Comparison of ENCODE assay signal across 13 mouse cellular contexts in genomic region chr15:77806565-77807263, GRCm38 (mm10). TPM values are rescaled to one million over a fixed set of nuclear protein-coding genes. Genes with fewer than 3 reads are reported as not detected.
DNase-seq lines count a peak whose midpoint lies in the region; ATAC-seq and TF ChIP-seq lines count a peak whose summit lies in the region.
"Had no signal": no experiment of that assay in that cellular context is flagged by ENCODE, and none has a peak within 500 bp of the region (broad histone marks: within the 10 kb centered on the region; RNA-seq: fewer than 3 reads in every experiment).

No protein-coding gene starts in this region.

- no peak overlapping the region for H3K4me3 ChIP-seq in heart, embryonic 11.5 days (ENCODE audit: low read depth, low read length)
- no peak overlapping the region for H3K4me3 ChIP-seq in thymus, adult 2 months (ENCODE audit: control insufficient read depth, insufficient read depth, low read length)
- no peak overlapping the region for H3K4me3 ChIP-seq in heart, postnatal 0 days (ENCODE audit: low read depth, low read length)
- H3K4me3 ChIP-seq in hindbrain, embryonic 12.5 days = no peak overlapping the region
- H3K4me3 ChIP-seq: midbrain, embryonic 13.5 days had no signal

- TF ChIP-seq EP300 in heart, postnatal 0 days (IDR thresholded peaks at IDR 0.05; ENCODE audit: low read depth) = no peak

- intact Hi-C loops in heart, postnatal 25 days (cut with DNase I) = no loop called here

- H3K4me1 ChIP-seq in heart, embryonic 11.5 days (ENCODE audit: control insufficient read depth, insufficient read depth, low read length) = peaks cover 62% of the 10 kb centered on the region
- peaks cover 76% of the 10 kb centered on the region for H3K4me1 ChIP-seq in thymus, adult 2 months (replicated peaks; ENCODE audit: control insufficient read depth, insufficient read depth, low read length)
- peaks cover 71% of the 10 kb centered on the region for H3K4me1 ChIP-seq in heart, postnatal 0 days (ENCODE audit: control insufficient read depth, insufficient read depth)
- peaks cover 17% of the 10 kb centered on the region for H3K4me1 ChIP-seq in hindbrain, embryonic 12.5 days

- WGBS in heart, embryonic 11.5 days (ENCODE audit: insufficient replicate concordance) = 60% methylated on average over 13 of the region's 13 CpGs
- 74% methylated on average over 13 of the region's 13 CpGs for WGBS in thymus, adult 2 months
- WGBS in heart, postnatal 0 days = 33% methylated on average over 13 of the region's 13 CpGs
- WGBS in hindbrain, embryonic 12.5 days = 88% methylated on average over 13 of the region's 13 CpGs

- TF ChIP-seq CTCF in thymus, adult 2 months (IDR thresholded peaks at IDR 0.05; ENCODE audit: borderline replicate concordance, control insufficient read depth, extremely low read depth, insufficient read depth, low read length, poor library complexity) = no peak
- no peak for TF ChIP-seq CTCF in heart, postnatal 0 days (IDR thresholded peaks at IDR 0.05; ENCODE audit: low read depth)

- no peak overlapping the region for H3K4me2 ChIP-seq in heart, embryonic 11.5 days
- H3K4me2 ChIP-seq in heart, postnatal 0 days (ENCODE audit: low read depth, low read length) = no peak overlapping the region
- H3K4me2 ChIP-seq in hindbrain, embryonic 12.5 days (replicated peaks) = no peak overlapping the region
- H3K4me2 ChIP-seq: hindbrain, embryonic 14.5 days; midbrain, embryonic 13.5 days had no signal

- no peaks in the 10 kb centered on the region for H3K9me3 ChIP-seq in heart, embryonic 11.5 days (replicated peaks; ENCODE audit: control insufficient read depth, low read length)
- H3K9me3 ChIP-seq in heart, postnatal 0 days (replicated peaks; ENCODE audit: control insufficient read depth, low read length) = no peaks in the 10 kb centered on the region
- H3K9me3 ChIP-seq in hindbrain, embryonic 12.5 days (replicated peaks) = no peaks in the 10 kb centered on the region
- H3K9me3 ChIP-seq: midbrain, embryonic 13.5 days had no signal

- no peak overlapping the region; the same call in 1 of the 2 replicates for H3K9ac ChIP-seq in heart, embryonic 11.5 days (ENCODE audit: low read depth, low read length)
- H3K9ac ChIP-seq in heart, postnatal 0 days (replicated peaks; ENCODE audit: low read depth, low read length) = no peak overlapping the region
- no peak overlapping the region for H3K9ac ChIP-seq in hindbrain, embryonic 12.5 days
- H3K9ac ChIP-seq: hindbrain, embryonic 14.5 days; liver, postnatal 0 days; midbrain, embryonic 13.5 days had no signal

- peaks cover 26% of the 10 kb centered on the region for H3K36me3 ChIP-seq in heart, embryonic 11.5 days (ENCODE audit: control insufficient read depth, insufficient read depth, low read length)
- peaks cover 50% of the 10 kb centered on the region for H3K36me3 ChIP-seq in thymus, adult 2 months (ENCODE audit: control insufficient read depth, insufficient read depth, low read length)
- peaks cover 61% of the 10 kb centered on the region for H3K36me3 ChIP-seq in heart, postnatal 0 days (replicated peaks; ENCODE audit: control insufficient read depth, insufficient read depth, low read length)
- H3K36me3 ChIP-seq in hindbrain, embryonic 12.5 days = peaks cover 26% of the 10 kb centered on the region

- no peak for ATAC-seq in heart, embryonic 11.5 days (replicated peaks; ENCODE audit: insufficient number of reproducible peaks, low FRiP score, low TSS enrichment)
- ATAC-seq in heart, postnatal 0 days (ENCODE audit: insufficient read depth, low read depth) = no peak
- ATAC-seq in hindbrain, embryonic 12.5 days (ENCODE audit: low FRiP score) = no peak
- ATAC-seq in monocyte, adult 5-6 weeks (replicated peaks; ENCODE audit: insufficient number of reproducible peaks, low FRiP score, low TSS enrichment, poor library complexity, severe bottlenecking) = no peak
- ATAC-seq: liver, postnatal 0 days; midbrain, embryonic 13.5 days had no signal

- H3K27me3 ChIP-seq in heart, embryonic 11.5 days (ENCODE audit: control insufficient read depth, insufficient read depth, low read length) = no peaks in the 10 kb centered on the region
- H3K27me3 ChIP-seq in thymus, adult 2 months (ENCODE audit: control insufficient read depth, insufficient read depth, low read length) = no peaks in the 10 kb centered on the region
- no peaks in the 10 kb centered on the region for H3K27me3 ChIP-seq in heart, postnatal 0 days (ENCODE audit: control insufficient read depth, insufficient read depth, low read length)
- H3K27me3 ChIP-seq in hindbrain, embryonic 12.5 days = no peaks in the 10 kb centered on the region
- H3K27me3 ChIP-seq: midbrain, embryonic 13.5 days had no signal

- no peak for TF ChIP-seq POLR2A in thymus, adult 2 months (IDR thresholded peaks at IDR 0.05; ENCODE audit: control insufficient read depth, extremely low read depth, insufficient read depth, low read length, poor library complexity)

- DNase-seq in heart, postnatal 25 days (ENCODE audit: low spot score) = no peak
- no peak for DNase-seq in thymus, adult 2 months
- no peak for DNase-seq in thymus, postnatal 25 days
- DNase-seq in heart, postnatal 0 days (ENCODE audit: low spot score) = no peak
- no peak for DNase-seq in kidney, postnatal 10 days
- DNase-seq: cerebellum, postnatal 25 days; liver, postnatal 0 days; spleen, adult 18-20 months had no signal

- peak overlapping the region; percentile 70 for H3K27ac ChIP-seq in heart, embryonic 11.5 days (ENCODE audit: low read depth, low read length)
- peak overlapping the region; percentile 92 for H3K27ac ChIP-seq in thymus, adult 2 months (ENCODE audit: control insufficient read depth, insufficient read depth, low read length)
- peak overlapping the region; percentile 69 for H3K27ac ChIP-seq in heart, postnatal 0 days (ENCODE audit: low read depth)
- H3K27ac ChIP-seq in hindbrain, embryonic 12.5 days = no peak overlapping the region
- H3K27ac ChIP-seq: hindbrain, embryonic 14.5 days; midbrain, embryonic 13.5 days had no signal

RNA-seq across cellular contexts. Expression of gene Myh9, which starts 35.3 kb away (rescaled TPM):
- polyA plus RNA-seq in heart, embryonic 11.5 days (2014; fragmentation: Nextera tagmentation; extraction: Ambion mirVana) = 30.4 and 31.8 TPM in 2 replicates
- total RNA-seq in heart, postnatal 25 days (2021) = 100 to 1,000 TPM; 122 to 124 TPM
- polyA plus RNA-seq in thymus, adult 2 months (2012; rRNA removed) = 167 and 193 TPM in 2 replicates
- 62.0 and 63.6 TPM in 2 replicates for total RNA-seq in heart, postnatal 0 days (2014; rRNA removed; ENCODE audit: low replicate concordance)
- 15.7 and 17.5 TPM in 2 replicates for polyA plus RNA-seq in heart, postnatal 0 days (2015; fragmentation: Nextera tagmentation; extraction: Ambion mirVana)
- 32.0 and 33.5 TPM in 2 replicates for polyA plus RNA-seq in hindbrain, embryonic 12.5 days (2016; fragmentation: Nextera tagmentation; extraction: Ambion mirVana)
- total RNA-seq in monocyte, adult 5-6 weeks (2017) = 908 to 1,221 TPM (median 925 TPM) in 3 replicates

RNA-seq across cellular contexts. Expression of gene Apol8, which starts 49.9 kb away (rescaled TPM):
- polyA plus RNA-seq in heart, embryonic 11.5 days (2014; fragmentation: Nextera tagmentation; extraction: Ambion mirVana) = 0.67 and 0.89 TPM in 2 replicates
- total RNA-seq in heart, postnatal 25 days (2021) = not detected
- polyA plus RNA-seq in thymus, adult 2 months (2012; rRNA removed) = 0.08 and 0.11 TPM in 2 replicates
- total RNA-seq in heart, postnatal 0 days (2014; rRNA removed; ENCODE audit: low replicate concordance) = 0.46 TPM in 1 of 2 replicates, not detected in the other
- 0.04 TPM in 1 of 2 replicates, not detected in the other for polyA plus RNA-seq in heart, postnatal 0 days (2015; fragmentation: Nextera tagmentation; extraction: Ambion mirVana)
- polyA plus RNA-seq in hindbrain, embryonic 12.5 days (2016; fragmentation: Nextera tagmentation; extraction: Ambion mirVana) = 0.22 and 0.47 TPM in 2 replicates
- total RNA-seq in monocyte, adult 5-6 weeks (2017) = 2.9 to 6.6 TPM (median 4.8 TPM) in 3 replicates
- polyA plus RNA-seq: hindbrain, embryonic 14.5 days had no signal
